Mouse (Mus musculus) C2C12 (cell line): ENCODE measurements around the gene Tbc1d2.

ENCODE experiments used
- CEBPB ChIP-seq: IDR thresholded peaks from one replicate; pipeline ENCODE4 v1.6.1; 2011; ENCODE audit warnings: low read depth, mild to moderate bottlenecking, control low read depth, moderate library complexity
- CTCF ChIP-seq: IDR thresholded peaks from one replicate; pipeline ENCODE4 v1.5.1; 2011; ENCODE audit not compliant: control insufficient read depth, insufficient read depth, insufficient read length
- USF1 ChIP-seq: IDR thresholded peaks from one replicate; pipeline ENCODE4 v1.6.1; 2011; ENCODE audit warnings: low read depth, mild to moderate bottlenecking, control low read depth, moderate library complexity

GRCm38 (mm10) chr4:46572616-46573015 lies 77.4 kb downstream of the Tbc1d2 start:
- TF ChIP-seq CTCF (no peak), CEBPB (no peak), USF1 (no peak)
